In genomic region chrX:140430506-140430905, GRCm38 (mm10) we compare ENCODE assay signal across 18 mouse cellular contexts. TPM values are rescaled to one million over a fixed set of nuclear protein-coding genes. Genes with fewer than 3 reads are reported as not detected.
DNase-seq lines count a peak whose midpoint lies in the region; ATAC-seq and TF ChIP-seq lines count a peak whose summit lies in the region.
"Had no signal": no experiment of that assay in that cellular context is flagged by ENCODE, and none has a peak within 500 bp of the region (broad histone marks: within the 10 kb centered on the region; RNA-seq: fewer than 3 reads in every experiment).

No protein-coding gene starts in this region.

- no peak for ATAC-seq in forebrain, embryonic 14.5 days
- ATAC-seq: forebrain, embryonic 13.5 days; hindbrain, embryonic 16.5 days had no signal

- no peak overlapping the region for H3K9ac ChIP-seq in forebrain, embryonic 14.5 days (ENCODE audit: low read length)
- H3K9ac ChIP-seq: forebrain, embryonic 13.5 days; liver, embryonic 13.5 days; neural tube, embryonic 12.5 days; stomach, embryonic 15.5 days had no signal

- H3K27me3 ChIP-seq in cerebellum, adult 2 months (ENCODE audit: control insufficient read depth, insufficient read depth, low read length) = no peaks in the 10 kb centered on the region
- no peaks in the 10 kb centered on the region for H3K27me3 ChIP-seq in forebrain, embryonic 14.5 days (replicated peaks; ENCODE audit: control insufficient read depth, insufficient read depth, low read length)
- H3K27me3 ChIP-seq: liver, embryonic 13.5 days; stomach, embryonic 15.5 days had no signal

- H3K4me1 ChIP-seq in cerebellum, adult 2 months (ENCODE audit: control insufficient read depth, insufficient read depth, low read length) = peaks cover 12% of the 10 kb centered on the region
- H3K4me1 ChIP-seq in forebrain, embryonic 14.5 days (ENCODE audit: control insufficient read depth, insufficient read depth, low read length) = no peaks in the 10 kb centered on the region
- H3K4me1 ChIP-seq: forebrain, embryonic 13.5 days; liver, embryonic 13.5 days; neural tube, embryonic 12.5 days; stomach, embryonic 15.5 days had no signal

- H3K4me2 ChIP-seq in forebrain, embryonic 14.5 days (ENCODE audit: low read length) = no peak overlapping the region
- H3K4me2 ChIP-seq: forebrain, embryonic 13.5 days; liver, embryonic 13.5 days; neural tube, embryonic 12.5 days; stomach, embryonic 15.5 days had no signal

- H3K27ac ChIP-seq in cerebellum, adult 2 months (ENCODE audit: insufficient read depth, low read length) = no peak overlapping the region
- H3K27ac ChIP-seq in forebrain, embryonic 14.5 days (ENCODE audit: low read depth, low read length) = no peak overlapping the region
- H3K27ac ChIP-seq: forebrain, embryonic 13.5 days; liver, embryonic 13.5 days; neural tube, embryonic 12.5 days; stomach, embryonic 15.5 days had no signal

- TF ChIP-seq POLR2A in cerebellum, adult 2 months (IDR thresholded peaks at IDR 0.05; ENCODE audit: borderline replicate concordance, insufficient read depth, low read length) = no peak

- peak; percentile 38 for DNase-seq in adrenal gland, adult 2 months
- no peak for DNase-seq in adrenal gland, postnatal 4 days (ENCODE audit: low spot score in 2 of 2)
- DNase-seq in left cerebral cortex, postnatal 4 days = peak; percentile 22
- no peak for DNase-seq in left cerebral cortex, adult 11 months (ENCODE audit: low spot score)
- DNase-seq in cerebellum, adult 2 months = peak; percentile 53 to 59
- DNase-seq in lung, adult 18-20 months = no peak
- DNase-seq in thymus, postnatal 14 days = no peak
- no peak for DNase-seq in forebrain, embryonic 14.5 days (ENCODE audit: low spot score)
- DNase-seq: B cell, adult 2 months; heart, adult 18-20 months; kidney, adult 11 months; kidney, postnatal 25 days; liver, embryonic 13.5 days; lung, postnatal 10 days had no signal

- 37% methylated on average over 12 of the region's 12 CpGs for WGBS in cerebellum, adult 2 months
- WGBS in forebrain, embryonic 14.5 days = 88% methylated on average over 12 of the region's 12 CpGs

- H3K4me3 ChIP-seq in cerebellum, adult 2 months (replicated peaks; ENCODE audit: insufficient read depth, low read depth, low read length) = no peak overlapping the region
- no peak overlapping the region for H3K4me3 ChIP-seq in forebrain, embryonic 14.5 days (ENCODE audit: low read depth, low read length)
- H3K4me3 ChIP-seq: forebrain, embryonic 13.5 days; liver, embryonic 13.5 days; neural tube, embryonic 12.5 days; stomach, embryonic 15.5 days had no signal

- intact Hi-C loops in left cerebral cortex, postnatal 4 days (cut with DNase I) = no loop called here

- H3K36me3 ChIP-seq in forebrain, embryonic 14.5 days (ENCODE audit: control insufficient read depth, insufficient read depth, low read length) = no peaks in the 10 kb centered on the region
- H3K36me3 ChIP-seq: liver, embryonic 13.5 days; neural tube, embryonic 12.5 days; stomach, embryonic 15.5 days had no signal

- no peaks in the 10 kb centered on the region for H3K9me3 ChIP-seq in forebrain, embryonic 14.5 days (replicated peaks; ENCODE audit: control insufficient read depth, low read length)
- H3K9me3 ChIP-seq: forebrain, embryonic 13.5 days; liver, embryonic 13.5 days; neural tube, embryonic 12.5 days; stomach, embryonic 15.5 days had no signal

- TF ChIP-seq CTCF in cerebellum, adult 2 months (IDR thresholded peaks at IDR 0.05; ENCODE audit: borderline replicate concordance, insufficient read depth, low read depth, low read length) = no peak

RNA-seq across cellular contexts. Expression of gene Prps1, which starts 25.9 kb away (rescaled TPM):
- 10 to 100 TPM; 17.4 to 37.7 TPM for total RNA-seq in adrenal gland, adult 2 months (2021)
- polyA plus RNA-seq in adrenal gland, adult 2 months (2012; rRNA removed) = 2.1 and 2.9 TPM in 2 replicates
- 10 to 100 TPM; 24.4 to 24.8 TPM for total RNA-seq in adrenal gland, postnatal 4 days (2021)
- 10 to 100 TPM; 64.9 to 68.6 TPM for total RNA-seq in left cerebral cortex, postnatal 4 days (2021)
- 48.9 and 52.2 TPM in 2 replicates for polyA plus RNA-seq in cerebellum, adult 2 months (2012; rRNA removed)
- polyA plus RNA-seq in forebrain, embryonic 14.5 days (2014; fragmentation: Nextera tagmentation; extraction: Ambion mirVana) = 84.8 and 87.1 TPM in 2 replicates

Comparison
In these comparisons a context has a peak if more than half of its experiments do, and no peak if none do; other contexts are left out.
1. DNase-seq: peak in adrenal gland, adult 2 months (single experiment), left cerebral cortex, postnatal 4 days (single experiment) and cerebellum, adult 2 months (2 of 2); none in adrenal gland, postnatal 4 days (0 of 2), left cerebral cortex, adult 11 months (single experiment), lung, adult 18-20 months (0 of 2), thymus, postnatal 14 days (single experiment) and forebrain, embryonic 14.5 days (single experiment).